Mouse (Mus musculus) spleen, postnatal 4 days (tissue): ENCODE results near the gene Pde6g.

ENCODE experiments used
- DNase-seq, 2 experiments: peaks; one replicate each; pipeline ENCODE4 v3.0.0; 2022; ENCODE audit warnings: low spot score in 2 of 2

The Pde6g gene

GRCm38 (mm10) chr11:120453306-120453705 is at the start of gene Pde6g:
Gene Pde6g (minus strand): TSS chr11:120453500.
- DNase-seq, result no peak

- DNase-seq, result no peak
Measured at GRCm38 (mm10) chr11:120501701-120502100, 48.4 kb upstream of the Pde6g start.

- no peak for DNase-seq
Measured at GRCm38 (mm10) chr11:120501018-120501417, 47.7 kb upstream of the Pde6g start.

- DNase-seq, result no peak
Measured at GRCm38 (mm10) chr11:120500357-120500756, 47.1 kb upstream of the Pde6g start.

GRCm38 (mm10) chr11:120499894-120500293 is 46.6 kb upstream of the Pde6g start:
- DNase-seq, result no peak

- DNase-seq, result no peak
Measured at GRCm38 (mm10) chr11:120498891-120499290, 45.6 kb upstream of the Pde6g start.

- no peak for DNase-seq
Measured at GRCm38 (mm10) chr11:120498226-120498625, 44.9 kb upstream of the Pde6g start.

GRCm38 (mm10) chr11:120497436-120497835 is 44.1 kb upstream of the Pde6g start:
- no peak for DNase-seq

- DNase-seq, result no peak
Measured at GRCm38 (mm10) chr11:120493911-120494310, 40.6 kb upstream of the Pde6g start.

- DNase-seq, result no peak
Measured at GRCm38 (mm10) chr11:120493351-120493750, 40.1 kb upstream of the Pde6g start.

- no peak for DNase-seq
Measured at GRCm38 (mm10) chr11:120492878-120493203, 39.5 kb upstream of the Pde6g start.

- DNase-seq, result peak in 1 of 2 experiments; percentile 53
Measured at GRCm38 (mm10) chr11:120492024-120492877, 39.0 kb upstream of the Pde6g start.

- peak; percentile 90 to 93 for DNase-seq
Measured at GRCm38 (mm10) chr11:120491317-120492023, 38.2 kb upstream of the Pde6g start, which contains the start of gene Slc25a10. Gene Slc25a10 (plus strand): TSS chr11:120491840.

GRCm38 (mm10) chr11:120490291-120491046 is 37.2 kb upstream of the Pde6g start:
- DNase-seq, result no peak

GRCm38 (mm10) chr11:120489054-120489761 is 35.9 kb upstream of the Pde6g start:
- DNase-seq, result peak; percentile 73 to 83

GRCm38 (mm10) chr11:120488516-120488915 is 35.2 kb upstream of the Pde6g start:
- no peak for DNase-seq

GRCm38 (mm10) chr11:120485251-120485650 is 32.0 kb upstream of the Pde6g start:
- no peak for DNase-seq

GRCm38 (mm10) chr11:120484265-120484981 is 31.1 kb upstream of the Pde6g start, which contains the start of gene Mrpl12:
Gene Mrpl12 (plus strand): TSS chr11:120484613.
- peak; percentile 84 to 92 for DNase-seq

GRCm38 (mm10) chr11:120483448-120483934 is 30.2 kb upstream of the Pde6g start:
- peak in 1 of 2 experiments; percentile 65 for DNase-seq

GRCm38 (mm10) chr11:120472052-120472451 is 18.8 kb upstream of the Pde6g start:
- DNase-seq, result no peak

- DNase-seq, result no peak
Measured at GRCm38 (mm10) chr11:120467736-120468092, 14.4 kb upstream of the Pde6g start.
